Mouse (Mus musculus): Measurements from ENCODE around the gene Kat2b.
"Not testable (repeated sequence)": the region's sequence is repeated elsewhere in the genome, so short reads cannot be mapped to it uniquely, and the experiment has no call there.

Kat2b gene

GRCm38 (mm10) chr17:53598571-53598970 is 31.9 kb downstream of the Kat2b start:
- DNase-seq (ENCODE audit: low spot score), result no peak

GRCm38 (mm10) chr17:53603236-53603635 is 36.6 kb downstream of the Kat2b start:
- not testable (repeated sequence) for DNase-seq (ENCODE audit: low spot score)

GRCm38 (mm10) chr17:53606082-53606481 is 39.4 kb downstream of the Kat2b start:
- DNase-seq (ENCODE audit: low spot score), result not testable (repeated sequence)

- DNase-seq (ENCODE audit: low spot score), result not testable (repeated sequence)
Measured at GRCm38 (mm10) chr17:53608924-53609323, 42.3 kb downstream of the Kat2b start.

GRCm38 (mm10) chr17:53617295-53617957 is 50.8 kb downstream of the Kat2b start:
- no peak for DNase-seq (ENCODE audit: low spot score)

GRCm38 (mm10) chr17:53618369-53618768 is 51.7 kb downstream of the Kat2b start:
- no peak for DNase-seq (ENCODE audit: low spot score)

GRCm38 (mm10) chr17:53619391-53619790 is 52.7 kb downstream of the Kat2b start:
- DNase-seq (ENCODE audit: low spot score), result no peak

GRCm38 (mm10) chr17:53620611-53621010 is 54.0 kb downstream of the Kat2b start:
- DNase-seq (ENCODE audit: low spot score), result no peak

GRCm38 (mm10) chr17:53622125-53622524 is 55.5 kb downstream of the Kat2b start:
- no peak for DNase-seq (ENCODE audit: low spot score)

GRCm38 (mm10) chr17:53623762-53624161 is 57.1 kb downstream of the Kat2b start:
- DNase-seq (ENCODE audit: low spot score), result no peak

- DNase-seq (ENCODE audit: low spot score), result no peak
Measured at GRCm38 (mm10) chr17:53626160-53626559, 59.5 kb downstream of the Kat2b start.

- DNase-seq (ENCODE audit: low spot score), result no peak
Measured at GRCm38 (mm10) chr17:53627497-53627896, 60.8 kb downstream of the Kat2b start.

GRCm38 (mm10) chr17:53628131-53628530 is 61.5 kb downstream of the Kat2b start:
- DNase-seq (ENCODE audit: low spot score), result no peak

- DNase-seq (ENCODE audit: low spot score), result no peak
Measured at GRCm38 (mm10) chr17:53631344-53631743, 64.7 kb downstream of the Kat2b start.

- DNase-seq (ENCODE audit: low spot score), result no peak
Measured at GRCm38 (mm10) chr17:53643360-53643759, 76.7 kb downstream of the Kat2b start.

GRCm38 (mm10) chr17:53650251-53650661 is 83.6 kb downstream of the Kat2b start:
- no peak for DNase-seq (ENCODE audit: low spot score)

- no peak for DNase-seq (ENCODE audit: low spot score)
Measured at GRCm38 (mm10) chr17:53654596-53654995, 87.9 kb downstream of the Kat2b start.

- no peak for DNase-seq (ENCODE audit: low spot score)
Measured at GRCm38 (mm10) chr17:53655081-53655480, 88.4 kb downstream of the Kat2b start.

- no peak for DNase-seq (ENCODE audit: low spot score)
Measured at GRCm38 (mm10) chr17:53655959-53656358, 89.3 kb downstream of the Kat2b start.

GRCm38 (mm10) chr17:53656369-53656860 is 89.8 kb downstream of the Kat2b start:
- no peak for DNase-seq (ENCODE audit: low spot score)

GRCm38 (mm10) chr17:53657391-53657790 is 90.7 kb downstream of the Kat2b start:
- not testable (repeated sequence) for DNase-seq (ENCODE audit: low spot score)

- DNase-seq (ENCODE audit: low spot score), result no peak
Measured at GRCm38 (mm10) chr17:53658668-53659067, 92.0 kb downstream of the Kat2b start.

GRCm38 (mm10) chr17:53659230-53659629 is 92.6 kb downstream of the Kat2b start:
- no peak for DNase-seq (ENCODE audit: low spot score)

- DNase-seq (ENCODE audit: low spot score), result no peak
Measured at GRCm38 (mm10) chr17:53659738-53660137, 93.1 kb downstream of the Kat2b start.
